In genomic region chr9:60887389-60887811, GRCm38 (mm10) we compare ENCODE assay signal across 9 mouse cellular contexts.
DNase-seq lines count a peak whose midpoint lies in the region; ATAC-seq and TF ChIP-seq lines count a peak whose summit lies in the region.
"Had no signal": no experiment of that assay in that cellular context is flagged by ENCODE, and none has a peak within 500 bp of the region (broad histone marks: within the 10 kb centered on the region; RNA-seq: fewer than 3 reads in every experiment).

No protein-coding gene starts in this region.

- H3K9me3 ChIP-seq in embryonic facial prominence, embryonic 14.5 days (ENCODE audit: control insufficient read depth, low read length), result no peaks in the 10 kb centered on the region
- H3K9me3 ChIP-seq in embryonic facial prominence, embryonic 10.5 days, result 0 out of 2 replicates have a peak, but pooled peaks cover 4% of the 10 kb centered on the region
- no peaks in the 10 kb centered on the region for H3K9me3 ChIP-seq in lung, postnatal 0 days (ENCODE audit: low read length)

- TF ChIP-seq CTCF in lung, postnatal 0 days (IDR thresholded peaks at IDR 0.05), result peak; percentile 57
- TF ChIP-seq CTCF in lung, adult 2 months (IDR thresholded peaks at IDR 0.05; ENCODE audit: insufficient read depth, low read length), result no peak
- TF ChIP-seq CTCF in small intestine, adult 2 months (IDR thresholded peaks at IDR 0.05; ENCODE audit: extremely low read depth, insufficient read length, insufficient replicate concordance, low read depth, low read length), result peak; percentile 27; the same call in 1 of the 2 replicates

- H3K4me3 ChIP-seq in embryonic facial prominence, embryonic 14.5 days (ENCODE audit: low read depth, low read length), result no peak overlapping the region
- no peak overlapping the region for H3K4me3 ChIP-seq in embryonic facial prominence, embryonic 10.5 days
- no peak overlapping the region for H3K4me3 ChIP-seq in lung, postnatal 0 days (ENCODE audit: low read depth, low read length)
- no peak overlapping the region for H3K4me3 ChIP-seq in lung, adult 2 months (replicated peaks; ENCODE audit: extremely low read depth, low read depth, low read length)
- no peak overlapping the region for H3K4me3 ChIP-seq in small intestine, adult 2 months (ENCODE audit: low read depth, low read length)
- H3K4me3 ChIP-seq: embryonic facial prominence, embryonic 13.5 days had no signal

- no peak overlapping the region; the same call in 1 of the 2 replicates for H3K27ac ChIP-seq in embryonic facial prominence, embryonic 14.5 days (replicated peaks; ENCODE audit: low read depth, low read length)
- no peak overlapping the region for H3K27ac ChIP-seq in embryonic facial prominence, embryonic 10.5 days (replicated peaks)
- H3K27ac ChIP-seq in lung, postnatal 0 days (ENCODE audit: low read length), result no peak overlapping the region
- H3K27ac ChIP-seq in small intestine, adult 2 months (ENCODE audit: insufficient read depth, low read depth, low read length), result no peak overlapping the region
- H3K27ac ChIP-seq: embryonic facial prominence, embryonic 13.5 days had no signal

- WGBS in embryonic facial prominence, embryonic 14.5 days, result 56% methylated on average over 9 of the region's 9 CpGs
- WGBS in embryonic facial prominence, embryonic 10.5 days, result 72% methylated on average over 9 of the region's 9 CpGs
- 55% methylated on average over 9 of the region's 9 CpGs for WGBS in lung, postnatal 0 days
- 52% methylated on average over 9 of the region's 9 CpGs for WGBS in lung, adult 2 months
- 73% methylated on average over 9 of the region's 9 CpGs for WGBS in small intestine, adult 2 months

- DNase-seq in embryonic facial prominence, embryonic 14.5 days (ENCODE audit: low spot score), result peak; percentile 67
- no peak for DNase-seq in embryonic facial prominence, embryonic 10.5 days (ENCODE audit: low spot score)
- DNase-seq in lung, postnatal 0 days (ENCODE audit: low spot score), result peak; percentile 53
- no peak for DNase-seq in lung, adult 2 months
- DNase-seq in kidney, adult 9 months, result peak; percentile 41
- no peak for DNase-seq in layer of hippocampus, postnatal 25 days (ENCODE audit: extremely low spot score in 1 of 2, low spot score in 1 of 2)

- TF ChIP-seq POLR2A in lung, adult 2 months (IDR thresholded peaks at IDR 0.05; ENCODE audit: borderline replicate concordance, extremely low read depth, low read depth, low read length), result no peak
- TF ChIP-seq POLR2A in small intestine, adult 2 months (IDR thresholded peaks at IDR 0.05; ENCODE audit: low read depth, low read length), result no peak

- no peak overlapping the region for H3K4me2 ChIP-seq in embryonic facial prominence, embryonic 14.5 days (ENCODE audit: low read depth, low read length)
- no peak overlapping the region for H3K4me2 ChIP-seq in lung, postnatal 0 days (replicated peaks; ENCODE audit: low read depth, low read length)
- H3K4me2 ChIP-seq: embryonic facial prominence, embryonic 13.5 days had no signal

- 0 out of 2 replicates have a peak, but pooled peaks cover 8% of the 10 kb centered on the region for H3K4me1 ChIP-seq in embryonic facial prominence, embryonic 14.5 days (ENCODE audit: control insufficient read depth, insufficient read depth, low read length)
- peaks cover 16% of the 10 kb centered on the region for H3K4me1 ChIP-seq in embryonic facial prominence, embryonic 10.5 days
- H3K4me1 ChIP-seq in lung, postnatal 0 days (ENCODE audit: insufficient read depth, low read depth, low read length), result no peaks in the 10 kb centered on the region
- H3K4me1 ChIP-seq in lung, adult 2 months (ENCODE audit: control insufficient read depth, insufficient read depth, low read length), result no peaks in the 10 kb centered on the region; the same call in 1 of the 2 replicates
- no peaks in the 10 kb centered on the region for H3K4me1 ChIP-seq in small intestine, adult 2 months (ENCODE audit: control insufficient read depth, insufficient read depth, insufficient read length, low read length)

- H3K36me3 ChIP-seq in embryonic facial prominence, embryonic 14.5 days (ENCODE audit: control insufficient read depth, insufficient read depth, low read length), result 0 out of 2 replicates have a peak, but pooled peaks cover 5% of the 10 kb centered on the region
- H3K36me3 ChIP-seq in embryonic facial prominence, embryonic 10.5 days (replicated peaks), result peaks cover 9% of the 10 kb centered on the region
- no peaks in the 10 kb centered on the region for H3K36me3 ChIP-seq in lung, postnatal 0 days (ENCODE audit: insufficient read depth, low read length)
- H3K36me3 ChIP-seq in small intestine, adult 2 months (ENCODE audit: control insufficient read depth, insufficient read depth, low read length), result peaks cover 8% of the 10 kb centered on the region

- no peaks in the 10 kb centered on the region for H3K27me3 ChIP-seq in embryonic facial prominence, embryonic 14.5 days (replicated peaks; ENCODE audit: control insufficient read depth, insufficient read depth, low read length)
- H3K27me3 ChIP-seq in embryonic facial prominence, embryonic 10.5 days (replicated peaks; ENCODE audit: low read depth, poor library complexity, severe bottlenecking), result no peaks in the 10 kb centered on the region; the same call in 1 of the 2 replicates
- no peaks in the 10 kb centered on the region for H3K27me3 ChIP-seq in lung, postnatal 0 days (replicated peaks; ENCODE audit: insufficient read depth, low read length)
- H3K27me3 ChIP-seq in small intestine, adult 2 months (ENCODE audit: control insufficient read depth, insufficient read depth, low read length), result no peaks in the 10 kb centered on the region

- no peak for TF ChIP-seq EP300 in lung, postnatal 0 days (IDR thresholded peaks at IDR 0.05)

- ATAC-seq in embryonic facial prominence, embryonic 14.5 days (ENCODE audit: low read depth), result no peak; the same call in 1 of the 2 replicates
- ATAC-seq in lung, postnatal 0 days, result 0 out of 2 replicates have a peak, but pooled peaks have one; percentile 16
- no peak for ATAC-seq in monocyte, adult 5-6 weeks (replicated peaks; ENCODE audit: insufficient number of reproducible peaks, low FRiP score, low TSS enrichment, poor library complexity, severe bottlenecking)

- H3K9ac ChIP-seq in embryonic facial prominence, embryonic 14.5 days (ENCODE audit: low read depth, low read length), result no peak overlapping the region
- no peak overlapping the region for H3K9ac ChIP-seq in lung, postnatal 0 days (replicated peaks; ENCODE audit: low read depth)
- H3K9ac ChIP-seq: embryonic facial prominence, embryonic 13.5 days had no signal

Comparison
In these comparisons a context has a peak if more than half of its experiments do, and no peak if none do; other contexts are left out.
1. DNase-seq: peak in embryonic facial prominence, embryonic 14.5 days (single experiment), lung, postnatal 0 days (single experiment) and kidney, adult 9 months (single experiment); none in embryonic facial prominence, embryonic 10.5 days (single experiment), lung, adult 2 months (single experiment) and layer of hippocampus, postnatal 25 days (0 of 2).